Mouse (Mus musculus) heart, embryonic 15.5 days (tissue): ENCODE results near the gene Ager. TPM values are rescaled to one million over a fixed set of nuclear protein-coding genes. Genes with fewer than 3 reads are reported as not detected.
A peak's percentile ranks its signal among the peaks of the same experiment; 100 is the strongest.

Source experiments
- ATAC-seq: fragments of 200-750 bp; cut with Nextera tagmentation; replicated peaks from 2 replicates; pipeline ENCODE4 v1.8.0; 2017; ENCODE audit warnings: low read depth, moderate TSS enrichment; ENCODE audit not compliant: insufficient number of reproducible peaks, insufficient read depth, low FRiP score
- H3K27ac ChIP-seq: fragments of 300-500 bp; sonication (generic); 2 replicates; pipeline ENCODE4 v1.5.1; 2015; ENCODE audit warnings: mild to moderate bottlenecking, inconsistent platforms
- H3K27me3 ChIP-seq: fragments of 300-500 bp; sonication (generic); 2 replicates; pipeline ENCODE4 v1.6.1; 2015; ENCODE audit warnings: inconsistent platforms
- H3K36me3 ChIP-seq: fragments of 300-500 bp; sonication (generic); 2 replicates; pipeline ENCODE4 v1.6.1; 2015; ENCODE audit warnings: mild to moderate bottlenecking, inconsistent platforms
- H3K4me1 ChIP-seq: fragments of 300-500 bp; sonication (generic); replicated peaks from 2 replicates; pipeline ENCODE4 v1.6.1; 2015; ENCODE audit warnings: inconsistent platforms
- H3K4me2 ChIP-seq: fragments of 300-500 bp; sonication (generic); 2 replicates; pipeline ENCODE4 v1.6.1; 2015; ENCODE audit warnings: inconsistent platforms, mild to moderate bottlenecking, moderate library complexity
- H3K4me3 ChIP-seq: fragments of 300-500 bp; sonication (generic); 2 replicates; pipeline ENCODE4 v1.5.1; 2015; ENCODE audit warnings: mild to moderate bottlenecking, inconsistent platforms
- H3K9ac ChIP-seq: fragments of 300-500 bp; sonication (generic); 2 replicates; pipeline ENCODE4 v1.6.1; 2015; ENCODE audit warnings: mild to moderate bottlenecking, inconsistent platforms
- H3K9me3 ChIP-seq: fragments of 300-500 bp; sonication (generic); replicated peaks from 2 replicates; pipeline ENCODE4 v1.6.1; 2016; ENCODE audit warnings: inconsistent platforms
- WGBS: fragments of 180-500 bp; shearing (Covaris S2); methylation state at CpG from one replicate; pipeline ENCODE4 v1.1.7; 2015; ENCODE audit warnings: mixed read lengths; 5-methylcytosine and 5-hydroxymethylcytosine counted together
- polyA plus RNA-seq: library from polyadenylated mRNA; unstranded; fragments of >200 nt; fragmentation: Nextera tagmentation; extraction: Ambion mirVana; gene quantifications from 2 replicates; pipeline ENCODE4 v1.2.1, GENCODE M21; 2015

Ager gene
- polyA plus RNA-seq, 1 experiment from 2014 or later = 6.4 TPM

DNA sequence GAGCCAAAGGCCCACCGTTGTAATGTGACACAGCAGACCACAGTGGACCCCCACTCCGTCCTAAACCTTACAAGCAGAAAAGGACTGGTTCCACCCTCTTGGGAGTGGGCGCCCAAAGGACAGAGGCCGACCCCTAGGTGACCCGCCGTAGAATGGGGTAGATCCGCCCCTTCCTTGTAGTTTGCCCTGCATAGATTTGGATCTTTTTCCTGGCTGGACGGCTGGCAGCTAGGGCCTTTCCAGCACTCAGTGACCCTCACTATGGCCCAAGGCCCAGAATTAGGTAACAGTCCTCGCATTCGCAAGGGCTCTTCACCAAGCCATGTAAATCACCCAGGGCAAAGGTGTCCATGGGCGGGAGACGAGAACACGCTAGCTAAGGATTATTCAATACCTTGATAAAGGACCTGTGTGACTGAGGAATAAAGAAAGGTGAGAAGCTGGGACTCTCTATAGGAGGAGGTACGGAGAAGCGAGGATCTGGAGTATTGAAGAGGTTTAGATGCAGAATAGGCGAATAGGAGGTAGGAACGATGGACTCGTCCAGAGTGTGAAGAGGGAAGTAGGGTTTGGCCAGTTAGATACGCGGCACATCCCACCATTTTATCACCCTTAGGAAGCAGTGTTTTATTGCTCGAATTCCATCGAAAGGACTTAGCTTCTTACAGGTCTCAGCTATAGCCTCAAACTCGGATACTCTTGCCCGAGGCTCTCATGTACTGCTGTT, 7.0 kb downstream of the Ager start:
- Histone ChIP-seq H3K4me2 (peak overlapping the region; percentile 84), H3K27me3 (no peaks in the 10 kb centered on the region), H3K27ac (peak overlapping the region; percentile 87), H3K9me3 (no peaks in the 10 kb centered on the region), H3K9ac (peak overlapping the region; percentile 94), H3K4me3 (peak overlapping the region; percentile 96), H3K36me3 (peaks cover 17% of the 10 kb centered on the region), H3K4me1 (peaks cover 50% of the 10 kb centered on the region)
- ATAC-seq = no peak
- WGBS = 20% methylated on average over 24 of the region's 24 CpGs

DNA sequence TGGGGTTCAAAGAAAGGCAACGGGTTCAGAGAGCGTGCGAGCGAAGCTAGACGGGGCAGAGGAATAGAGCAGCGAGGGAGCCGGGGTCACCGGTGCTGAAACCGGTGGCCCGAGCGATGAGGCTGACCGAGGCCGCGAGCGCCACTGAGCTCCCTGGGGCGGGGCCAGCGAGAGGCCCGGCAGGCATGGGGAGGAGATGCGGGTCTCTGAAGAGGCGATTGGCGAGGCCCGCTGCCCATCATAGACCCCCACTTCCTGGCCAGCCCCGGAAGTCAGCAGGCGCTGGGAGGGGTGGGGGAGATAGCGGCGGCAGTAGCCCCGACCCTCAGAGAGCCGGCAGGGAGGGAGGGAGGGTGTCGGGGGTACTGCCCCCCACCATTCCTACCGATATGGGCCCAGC, 7.9 kb downstream of the Ager start:
- ATAC-seq = peak; percentile 50

DNA sequence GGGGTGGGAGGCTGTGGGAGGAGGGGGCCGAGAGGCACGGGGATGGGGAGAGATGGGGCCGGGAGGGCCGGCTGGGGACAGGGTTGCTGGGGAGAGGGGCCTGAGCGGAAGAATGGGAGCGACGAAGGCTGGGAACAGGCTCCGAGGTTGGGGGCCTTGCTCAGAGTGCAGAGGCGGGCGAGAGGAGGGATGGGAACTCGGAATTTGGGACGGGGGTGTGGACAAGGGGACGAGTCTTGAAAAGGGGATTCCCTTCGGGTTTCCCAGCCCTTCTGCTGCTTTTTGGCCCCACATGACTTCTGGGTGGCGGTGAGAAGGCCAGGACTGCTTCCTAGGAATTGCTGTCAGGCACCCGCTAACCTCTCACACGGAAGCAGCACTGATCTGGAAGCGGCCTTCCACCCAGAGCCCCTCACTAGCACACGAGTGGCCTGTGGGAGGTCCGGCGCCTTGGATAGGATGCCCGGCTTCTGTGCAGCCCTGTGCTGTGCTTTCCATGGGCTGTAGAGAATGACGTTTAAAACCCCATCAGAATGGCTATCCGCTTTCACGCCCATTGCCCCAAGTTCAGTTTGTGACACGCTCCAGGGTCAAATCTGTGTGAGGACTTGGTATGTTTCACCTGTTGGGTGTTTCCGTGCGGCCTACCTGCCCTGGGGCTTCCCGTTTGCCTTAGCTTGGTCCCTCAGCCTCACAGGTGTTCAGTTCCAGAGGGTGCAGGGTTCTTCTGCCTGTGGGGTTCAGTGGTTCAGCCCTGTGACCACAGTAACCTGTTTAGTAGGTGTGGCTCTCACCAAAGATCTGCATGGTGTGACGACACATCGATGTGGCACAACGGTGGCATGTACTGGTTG, 8.8 kb downstream of the Ager start:
- H3K27me3 ChIP-seq = no peaks in the 10 kb centered on the region
- WGBS = 15% methylated on average over 32 of the region's 32 CpGs
- H3K27ac ChIP-seq = peak overlapping the region; percentile 87
- H3K9me3 ChIP-seq = no peaks in the 10 kb centered on the region
- H3K4me3 ChIP-seq = peak overlapping the region; percentile 96
- ATAC-seq = no peak
- H3K9ac ChIP-seq = peak overlapping the region; percentile 94
- H3K4me1 ChIP-seq = peaks cover 50% of the 10 kb centered on the region
- peaks cover 18% of the 10 kb centered on the region for H3K36me3 ChIP-seq
- peak overlapping the region; percentile 84 for H3K4me2 ChIP-seq

More for the DNA sequence above, 7.9 kb downstream of the Ager start:
- no peaks in the 10 kb centered on the region for H3K9me3 ChIP-seq
- H3K27me3 ChIP-seq = no peaks in the 10 kb centered on the region
- peak overlapping the region; percentile 87 for H3K27ac ChIP-seq
- peaks cover 50% of the 10 kb centered on the region for H3K4me1 ChIP-seq
- H3K4me2 ChIP-seq = peak overlapping the region; percentile 84
- peak overlapping the region; percentile 96 for H3K4me3 ChIP-seq
- H3K9ac ChIP-seq = peak overlapping the region; percentile 94
- WGBS = under 1% methylated on average over 27 of the region's 30 CpGs
- peaks cover 14% of the 10 kb centered on the region for H3K36me3 ChIP-seq

DNA sequence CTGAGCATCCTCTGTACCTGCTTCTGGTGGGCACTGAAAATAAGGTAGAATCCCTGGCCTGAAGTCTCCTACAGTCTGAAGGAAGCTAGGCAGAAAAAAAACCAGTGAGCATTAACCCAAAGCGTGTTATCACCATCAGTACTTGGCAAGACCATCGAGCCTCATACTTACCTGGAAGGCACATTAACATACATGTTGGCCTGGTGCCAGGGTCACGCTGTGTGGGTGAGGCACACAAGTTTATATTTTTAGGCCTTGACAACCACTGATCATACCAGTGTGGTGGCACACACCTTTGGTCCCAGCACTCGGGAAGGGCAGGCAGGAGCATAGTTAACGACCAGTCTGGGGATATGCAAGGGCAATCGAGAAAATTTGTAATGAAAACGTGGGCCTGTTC, 10.3 kb downstream of the Ager start:
- H3K9me3 ChIP-seq = no peaks in the 10 kb centered on the region
- H3K27ac ChIP-seq = no peak overlapping the region
- 79% methylated on average over 7 of the region's 7 CpGs for WGBS
- no peak overlapping the region for H3K9ac ChIP-seq
- H3K4me3 ChIP-seq = no peak overlapping the region
- no peaks in the 10 kb centered on the region for H3K27me3 ChIP-seq
- H3K4me2 ChIP-seq = no peak overlapping the region
- peaks cover 26% of the 10 kb centered on the region for H3K36me3 ChIP-seq
- no peak for ATAC-seq
- H3K4me1 ChIP-seq = peaks cover 38% of the 10 kb centered on the region

DNA sequence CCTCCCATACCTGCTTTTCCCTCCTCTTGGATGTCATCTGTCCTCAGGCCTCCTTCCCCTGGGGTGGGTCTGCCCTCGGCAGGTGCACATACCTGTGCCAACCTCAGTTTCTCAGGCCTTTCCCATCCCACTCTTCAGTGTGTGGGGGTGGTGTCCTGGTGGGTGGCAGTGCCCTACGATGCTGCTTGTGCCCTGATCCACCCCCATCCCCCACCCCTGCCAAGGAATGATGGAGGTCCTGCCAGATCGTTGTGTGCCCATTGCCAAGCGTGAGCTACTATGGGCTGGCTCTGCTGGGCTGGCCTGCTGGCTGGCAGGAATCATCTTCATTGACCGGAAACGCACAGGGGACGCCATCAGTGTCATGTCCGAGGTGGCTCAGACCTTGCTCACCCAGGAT, 13.4 kb downstream of the Ager start:
- no peak overlapping the region for H3K4me2 ChIP-seq
- no peaks in the 10 kb centered on the region for H3K9me3 ChIP-seq
- 87% methylated on average over 8 of the region's 8 CpGs for WGBS
- H3K4me1 ChIP-seq = peaks cover 27% of the 10 kb centered on the region
- no peaks in the 10 kb centered on the region for H3K27me3 ChIP-seq
- no peak for ATAC-seq
- no peak overlapping the region for H3K9ac ChIP-seq
- H3K36me3 ChIP-seq = peaks cover 38% of the 10 kb centered on the region
- no peak overlapping the region for H3K27ac ChIP-seq
- H3K4me3 ChIP-seq = no peak overlapping the region

DNA sequence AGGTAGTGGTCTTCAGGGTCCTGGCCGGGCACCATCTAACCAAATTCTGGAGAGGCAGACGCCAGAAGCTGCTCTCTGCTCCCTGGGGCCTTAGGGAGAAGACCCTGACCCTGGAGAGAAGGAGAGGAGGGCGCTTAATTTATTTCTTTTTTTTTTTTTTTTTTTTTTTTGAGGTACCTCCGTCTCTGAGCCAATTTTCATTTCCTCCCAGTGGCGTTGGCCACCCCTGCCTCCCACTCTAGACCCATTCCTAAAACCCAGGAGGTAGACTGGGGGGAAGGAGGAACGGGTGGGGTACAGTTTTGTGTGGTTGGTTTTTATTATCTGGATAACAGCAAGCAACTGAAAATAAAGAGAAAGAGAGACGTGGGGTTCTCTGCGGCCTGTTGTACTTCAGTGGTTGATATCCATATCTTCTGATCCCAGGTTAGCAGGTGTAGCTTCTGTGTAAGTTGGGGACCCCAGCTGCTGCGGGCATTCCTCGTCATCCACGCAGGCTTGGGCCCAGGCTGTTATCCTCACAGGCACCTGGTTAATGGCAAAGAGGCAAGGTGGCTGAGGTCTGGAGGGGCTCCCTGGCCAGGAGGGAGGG, 15.5 kb downstream of the Ager start:
- Histone ChIP-seq H3K27ac (no peak overlapping the region), H3K27me3 (no peaks in the 10 kb centered on the region), H3K4me2 (no peak overlapping the region), H3K4me1 (peaks cover 10% of the 10 kb centered on the region), H3K9ac (no peak overlapping the region), H3K9me3 (no peaks in the 10 kb centered on the region), H3K4me3 (no peak overlapping the region), H3K36me3 (peaks cover 48% of the 10 kb centered on the region)
- WGBS = 88% methylated on average over 11 of the region's 11 CpGs
- no peak for ATAC-seq

DNA sequence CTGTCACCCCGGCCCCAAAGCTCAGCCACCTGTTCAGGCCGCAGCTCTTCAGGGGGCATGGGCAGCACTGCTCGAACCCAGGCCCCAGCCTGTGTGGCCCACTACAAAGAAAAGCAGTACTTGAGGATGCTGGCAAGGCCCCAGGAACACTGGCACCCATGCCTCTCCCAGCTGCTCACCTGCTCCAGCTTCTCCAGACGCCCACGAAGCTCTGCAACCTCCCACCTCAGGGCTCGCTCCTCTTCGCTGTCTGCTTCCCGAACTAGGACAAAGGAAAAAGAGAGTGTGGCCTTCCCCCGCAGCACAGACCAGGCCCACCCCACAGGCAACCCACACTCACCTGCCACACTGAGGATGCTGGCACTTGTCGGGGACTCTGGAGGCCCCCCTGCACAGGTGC, 16.2 kb downstream of the Ager start:
- no peak overlapping the region for H3K9ac ChIP-seq
- no peak overlapping the region for H3K4me2 ChIP-seq
- no peak for ATAC-seq
- peaks cover 4% of the 10 kb centered on the region for H3K4me1 ChIP-seq
- H3K36me3 ChIP-seq = peaks cover 48% of the 10 kb centered on the region
- WGBS = 94% methylated on average over 10 of the region's 10 CpGs
- H3K27ac ChIP-seq = no peak overlapping the region
- no peaks in the 10 kb centered on the region for H3K27me3 ChIP-seq
- no peaks in the 10 kb centered on the region for H3K9me3 ChIP-seq
- no peak overlapping the region for H3K4me3 ChIP-seq

DNA sequence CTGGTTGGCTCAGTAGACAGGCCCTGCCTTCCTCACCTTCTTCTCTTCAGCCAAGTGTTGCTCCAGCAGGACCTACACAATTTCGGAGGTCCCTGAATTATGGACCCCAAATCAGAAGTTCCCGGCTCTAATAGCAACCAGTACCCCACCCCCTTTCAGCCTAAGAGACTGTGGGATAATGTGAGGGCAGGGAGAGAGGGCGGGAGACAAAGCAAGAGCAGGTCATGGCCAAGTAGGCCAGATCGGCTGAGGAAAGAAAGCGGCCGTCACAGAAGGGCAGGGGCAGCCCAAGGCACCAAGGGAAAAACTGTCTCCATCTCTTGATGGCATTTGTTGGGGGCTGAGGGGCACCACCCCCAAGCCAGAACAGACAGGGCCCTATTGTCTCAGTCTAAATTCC, 18.2 kb downstream of the Ager start, which contains the start of gene Egfl8:
Gene Egfl8, minus strand, starts transcription at position 101 of the 400 bp plus-strand sequence.
- peaks cover 48% of the 10 kb centered on the region for H3K36me3 ChIP-seq
- no peak for ATAC-seq
- H3K4me3 ChIP-seq = no peak within 1 kb of the TSS
- no peaks in the 10 kb centered on the region for H3K27me3 ChIP-seq
- peak within 1 kb of the TSS; percentile 12; the same call in 1 of the 2 replicates for H3K9ac ChIP-seq
- no peaks in the 10 kb centered on the region for H3K9me3 ChIP-seq
- no peak within 1 kb of the TSS for H3K27ac ChIP-seq
- 76% methylated on average over 6 of the region's 6 CpGs for WGBS
- H3K4me2 ChIP-seq = no peak within 1 kb of the TSS
- H3K4me1 ChIP-seq = 0 out of 2 replicates have a peak, but pooled peaks cover 2% of the 10 kb centered on the region

DNA sequence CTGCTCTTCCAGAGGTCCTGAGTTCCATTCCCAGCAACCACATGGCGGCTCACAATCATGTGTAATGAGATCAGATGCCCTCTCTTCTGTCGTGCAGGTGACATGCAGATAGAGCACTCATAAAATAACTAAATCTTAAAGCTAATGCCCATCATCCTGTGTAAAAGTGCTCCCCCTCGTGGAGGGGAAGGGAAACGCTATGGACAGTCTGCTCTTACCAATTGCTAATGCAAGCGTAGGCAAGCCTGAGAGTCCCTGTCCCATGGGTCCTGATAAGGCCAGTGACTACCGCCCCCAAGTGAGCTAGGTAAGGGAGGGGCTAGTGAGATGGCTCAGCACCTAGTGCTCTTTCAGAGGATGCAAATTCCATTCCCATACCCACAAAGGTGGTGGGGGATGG, 21.3 kb downstream of the Ager start:
- Histone ChIP-seq H3K9me3 (no peaks in the 10 kb centered on the region), H3K9ac (no peak overlapping the region), H3K4me1 (0 out of 2 replicates have a peak, but pooled peaks cover 2% of the 10 kb centered on the region), H3K4me2 (no peak overlapping the region), H3K4me3 (no peak overlapping the region), H3K27ac (no peak overlapping the region), H3K36me3 (peaks cover 42% of the 10 kb centered on the region), H3K27me3 (no peaks in the 10 kb centered on the region)
- 20% methylated on average over 6 of the region's 6 CpGs for WGBS
- ATAC-seq = no peak

DNA sequence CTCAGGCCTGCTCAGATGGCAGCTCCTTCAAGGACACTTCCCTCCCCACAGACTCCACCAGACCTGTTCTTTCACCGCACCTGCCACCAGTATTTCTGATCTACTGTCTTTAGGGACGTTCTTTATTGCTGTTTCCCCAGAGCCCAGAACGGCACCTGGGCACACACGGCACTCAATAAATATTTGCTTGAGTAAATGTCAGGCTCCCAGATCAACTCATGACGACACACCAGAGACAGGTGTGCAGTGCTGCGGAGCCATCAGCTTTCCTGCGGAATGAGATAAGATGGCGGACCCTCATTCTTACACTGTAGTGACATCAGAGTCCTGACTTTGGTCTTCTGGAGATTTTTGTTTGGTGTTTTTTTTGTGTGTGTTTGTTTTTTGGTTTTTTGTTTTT, 23.3 kb downstream of the Ager start:
- Histone ChIP-seq H3K36me3 (peaks cover 49% of the 10 kb centered on the region), H3K9ac (no peak overlapping the region), H3K9me3 (no peaks in the 10 kb centered on the region), H3K4me1 (peaks cover 4% of the 10 kb centered on the region), H3K27ac (no peak overlapping the region), H3K4me3 (no peak overlapping the region), H3K27me3 (no peaks in the 10 kb centered on the region), H3K4me2 (no peak overlapping the region)
- WGBS = 90% methylated on average over 8 of the region's 8 CpGs
- no peak for ATAC-seq

DNA sequence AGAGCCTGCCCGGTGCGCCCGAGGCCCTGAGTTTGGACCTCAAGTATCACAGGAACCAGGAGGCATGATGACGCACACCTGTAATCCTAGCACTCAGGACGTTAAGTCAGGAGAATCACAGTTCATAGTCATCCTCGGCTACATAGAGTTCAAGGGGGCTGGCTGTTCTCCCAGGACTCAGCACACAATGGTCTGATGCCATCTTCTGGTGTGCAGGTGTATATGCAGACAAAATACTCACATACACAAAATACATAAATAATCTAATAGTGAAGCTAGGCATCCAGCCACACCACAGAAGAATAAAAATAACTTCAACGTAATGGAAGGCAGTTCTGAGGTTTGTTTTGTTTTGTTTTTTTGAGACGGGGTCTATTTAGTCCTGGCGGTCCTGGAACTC, 25.5 kb downstream of the Ager start:
- 84% methylated on average over 9 of the region's 9 CpGs for WGBS
- no peak for ATAC-seq

More for the DNA sequence above, 25.5 kb downstream of the Ager start:
- no peak overlapping the region for H3K4me3 ChIP-seq
- peaks cover 13% of the 10 kb centered on the region for H3K4me1 ChIP-seq
- H3K27ac ChIP-seq = no peak overlapping the region
- no peaks in the 10 kb centered on the region for H3K9me3 ChIP-seq
- no peak overlapping the region for H3K4me2 ChIP-seq
- peaks cover 38% of the 10 kb centered on the region for H3K36me3 ChIP-seq
- H3K9ac ChIP-seq = no peak overlapping the region
- no peaks in the 10 kb centered on the region for H3K27me3 ChIP-seq
